10 mouse cellular contexts compared by ENCODE assay signal in genomic region chr1:106428170-106428569, GRCm38 (mm10).
DNase-seq lines count a peak whose midpoint lies in the region; ATAC-seq and TF ChIP-seq lines count a peak whose summit lies in the region.
"Had no signal": no experiment of that assay in that cellular context is flagged by ENCODE, and none has a peak within 500 bp of the region (broad histone marks: within the 10 kb centered on the region; RNA-seq: fewer than 3 reads in every experiment).

No protein-coding gene starts in this region.

- no peak for DNase-seq in hindbrain, embryonic 10.5 days (ENCODE audit: low spot score)
- peak; percentile 83 to 86 for DNase-seq in cerebellum, postnatal 10 days
- peak; percentile 80 for DNase-seq in hindbrain, postnatal 0 days (ENCODE audit: low spot score)
- peak; percentile 47 to 62 for DNase-seq in right cerebral cortex, adult 2 months (ENCODE audit: low spot score in 2 of 2)
- no peak for DNase-seq in heart, embryonic 10.5 days (ENCODE audit: low spot score)
- no peak for DNase-seq in gastrocnemius, postnatal 10 days
- no peak for DNase-seq in ovary, postnatal 10 days (ENCODE audit: low spot score)
- DNase-seq: gastrocnemius, adult 2 months had no signal

- no peak overlapping the region for H3K4me3 ChIP-seq in hindbrain, embryonic 12.5 days
- no peak overlapping the region for H3K4me3 ChIP-seq in hindbrain, embryonic 10.5 days
- H3K4me3 ChIP-seq in hindbrain, postnatal 0 days (ENCODE audit: low read length) = no peak overlapping the region
- H3K4me3 ChIP-seq in heart, embryonic 10.5 days = no peak overlapping the region
- H3K4me3 ChIP-seq: gastrocnemius, adult 2 months; limb, embryonic 15.5 days had no signal

- H3K27me3 ChIP-seq in hindbrain, embryonic 12.5 days = no peaks in the 10 kb centered on the region
- no peaks in the 10 kb centered on the region for H3K27me3 ChIP-seq in hindbrain, embryonic 10.5 days (ENCODE audit: insufficient read depth, poor library complexity, severe bottlenecking)
- no peaks in the 10 kb centered on the region for H3K27me3 ChIP-seq in hindbrain, postnatal 0 days (ENCODE audit: insufficient read depth, low read length)
- no peaks in the 10 kb centered on the region for H3K27me3 ChIP-seq in heart, embryonic 10.5 days (ENCODE audit: insufficient read depth, poor library complexity, severe bottlenecking)
- H3K27me3 ChIP-seq: limb, embryonic 15.5 days had no signal

- H3K4me1 ChIP-seq in hindbrain, embryonic 12.5 days = no peaks in the 10 kb centered on the region
- H3K4me1 ChIP-seq in hindbrain, embryonic 10.5 days (replicated peaks) = 0 out of 2 replicates have a peak, but pooled peaks cover 3% of the 10 kb centered on the region
- H3K4me1 ChIP-seq in hindbrain, postnatal 0 days (ENCODE audit: insufficient read depth, low read length) = no peaks in the 10 kb centered on the region; the same call in 1 of the 2 replicates
- H3K4me1 ChIP-seq in heart, embryonic 10.5 days = no peaks in the 10 kb centered on the region
- H3K4me1 ChIP-seq: limb, embryonic 15.5 days had no signal

- H3K27ac ChIP-seq in hindbrain, embryonic 12.5 days = no peak overlapping the region
- H3K27ac ChIP-seq in hindbrain, embryonic 10.5 days = no peak overlapping the region
- no peak overlapping the region for H3K27ac ChIP-seq in hindbrain, postnatal 0 days
- H3K27ac ChIP-seq in heart, embryonic 10.5 days = no peak overlapping the region
- H3K27ac ChIP-seq: gastrocnemius, adult 2 months; limb, embryonic 15.5 days had no signal

- WGBS in hindbrain, embryonic 12.5 days = 52% methylated on average over 8 of the region's 8 CpGs
- 57% methylated on average over 8 of the region's 8 CpGs for WGBS in hindbrain, embryonic 10.5 days
- 28% methylated on average over 8 of the region's 8 CpGs for WGBS in hindbrain, postnatal 0 days
- 57% methylated on average over 8 of the region's 8 CpGs for WGBS in heart, embryonic 10.5 days

- no peaks in the 10 kb centered on the region for H3K36me3 ChIP-seq in hindbrain, embryonic 12.5 days
- no peaks in the 10 kb centered on the region for H3K36me3 ChIP-seq in hindbrain, embryonic 10.5 days
- H3K36me3 ChIP-seq in hindbrain, postnatal 0 days (ENCODE audit: insufficient read depth, low read length) = no peaks in the 10 kb centered on the region
- H3K36me3 ChIP-seq in heart, embryonic 10.5 days = no peaks in the 10 kb centered on the region
- H3K36me3 ChIP-seq: limb, embryonic 15.5 days had no signal

- no peak for TF ChIP-seq CTCF in hindbrain, postnatal 0 days (IDR thresholded peaks at IDR 0.05; ENCODE audit: low read depth)

- no peaks in the 10 kb centered on the region for H3K9me3 ChIP-seq in hindbrain, embryonic 12.5 days (replicated peaks)
- H3K9me3 ChIP-seq in hindbrain, embryonic 10.5 days = no peaks in the 10 kb centered on the region
- H3K9me3 ChIP-seq in hindbrain, postnatal 0 days (ENCODE audit: low read length) = no peaks in the 10 kb centered on the region
- H3K9me3 ChIP-seq in heart, embryonic 10.5 days = no peaks in the 10 kb centered on the region
- H3K9me3 ChIP-seq: limb, embryonic 15.5 days had no signal

- no peak overlapping the region for H3K4me2 ChIP-seq in hindbrain, embryonic 12.5 days (replicated peaks)
- H3K4me2 ChIP-seq in hindbrain, postnatal 0 days (ENCODE audit: low read depth, low read length) = peak overlapping the region; percentile 34
- H3K4me2 ChIP-seq: limb, embryonic 15.5 days had no signal

- no peak overlapping the region for H3K9ac ChIP-seq in hindbrain, embryonic 12.5 days
- H3K9ac ChIP-seq in hindbrain, postnatal 0 days (replicated peaks; ENCODE audit: low read length) = no peak overlapping the region
- H3K9ac ChIP-seq: limb, embryonic 15.5 days had no signal

- peak; percentile 43; the same call in 1 of the 2 replicates for ATAC-seq in hindbrain, embryonic 12.5 days (ENCODE audit: low FRiP score)
- peak; percentile 91 for ATAC-seq in hindbrain, postnatal 0 days

Comparison
In these comparisons a context has a peak if more than half of its experiments do, and no peak if none do; other contexts are left out.
1. DNase-seq: peak in cerebellum, postnatal 10 days (2 of 2), hindbrain, postnatal 0 days (single experiment) and right cerebral cortex, adult 2 months (2 of 2); none in hindbrain, embryonic 10.5 days (single experiment), heart, embryonic 10.5 days (single experiment), gastrocnemius, postnatal 10 days (single experiment) and ovary, postnatal 10 days (single experiment).